In the genomic region with DNA sequence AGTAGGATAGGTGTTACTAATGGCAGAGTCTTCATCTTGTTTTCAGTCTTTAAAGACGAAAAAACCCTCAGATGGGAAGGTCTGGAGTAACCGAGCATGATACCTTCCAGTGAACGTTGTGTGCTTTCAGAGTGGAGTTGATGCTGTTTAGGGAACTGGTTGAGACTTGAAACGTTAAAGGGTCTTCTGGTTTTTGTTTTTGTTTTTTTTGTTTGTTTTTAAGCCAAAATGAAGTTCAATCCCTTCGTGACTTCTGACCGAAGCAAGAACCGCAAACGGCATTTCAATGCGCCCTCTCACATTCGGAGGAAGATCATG, we compare ENCODE assay signal across 8 mouse cellular contexts. TPM values are rescaled to one million over a fixed set of nuclear protein-coding genes. Genes with fewer than 3 reads are reported as not detected.
DNase-seq lines count a peak whose midpoint lies in the region; ATAC-seq lines count a peak whose summit lies in the region.

No protein-coding gene starts in this region.

- peak overlapping the region; percentile 85 for H3K27ac ChIP-seq in neural tube, embryonic 11.5 days (ENCODE audit: low read depth, low read length)
- H3K27ac ChIP-seq in limb, embryonic 13.5 days = peak overlapping the region; percentile 93; the same call in 1 of the 2 replicates
- peak overlapping the region; percentile 95 for H3K27ac ChIP-seq in stomach, embryonic 14.5 days (ENCODE audit: low read length)

- peak overlapping the region; percentile 95 for H3K4me3 ChIP-seq in neural tube, embryonic 11.5 days (ENCODE audit: low read depth, low read length)
- H3K4me3 ChIP-seq in limb, embryonic 13.5 days = peak overlapping the region; percentile 98
- peak overlapping the region; percentile 79 for H3K4me3 ChIP-seq in stomach, embryonic 14.5 days (ENCODE audit: low read depth, low read length)

- peaks cover 5% of the 10 kb centered on the region for H3K4me1 ChIP-seq in neural tube, embryonic 11.5 days (ENCODE audit: control insufficient read depth, insufficient read depth, low read length)
- H3K4me1 ChIP-seq in limb, embryonic 13.5 days = peaks cover 14% of the 10 kb centered on the region
- H3K4me1 ChIP-seq in stomach, embryonic 14.5 days (ENCODE audit: control insufficient read depth, insufficient read depth, low read length) = 0 out of 2 replicates have a peak, but pooled peaks cover 2% of the 10 kb centered on the region

- peak overlapping the region; percentile 79 for H3K4me2 ChIP-seq in neural tube, embryonic 11.5 days (ENCODE audit: low read depth)
- H3K4me2 ChIP-seq in limb, embryonic 13.5 days (replicated peaks) = peak overlapping the region; percentile 83
- H3K4me2 ChIP-seq in stomach, embryonic 14.5 days (replicated peaks; ENCODE audit: low read depth, low read length) = peak overlapping the region; percentile 52

- peak; percentile 19 for DNase-seq in embryo, embryonic 10.5 days (ENCODE audit: low spot score)
- no peak for DNase-seq in embryo, embryonic 11 days
- DNase-seq in neural tube, embryonic 11.5 days (ENCODE audit: low spot score) = no peak
- DNase-seq in neural tube, embryonic 10.5 days (ENCODE audit: extremely low spot score, low spot score) = no peak
- DNase-seq in adrenal gland, postnatal 25 days = no peak
- no peak for DNase-seq in cerebellum, adult 8-10 months

- ATAC-seq in neural tube, embryonic 11.5 days (ENCODE audit: insufficient read depth, low FRiP score, low TSS enrichment) = no peak
- no peak for ATAC-seq in limb, embryonic 13.5 days (ENCODE audit: low FRiP score, low read depth)
- no peak for ATAC-seq in stomach, embryonic 14.5 days (ENCODE audit: insufficient number of reproducible peaks, insufficient read depth, low FRiP score, low read depth)

- H3K27me3 ChIP-seq in neural tube, embryonic 11.5 days (ENCODE audit: control insufficient read depth, insufficient read depth, low read length) = no peaks in the 10 kb centered on the region
- 0 out of 2 replicates have a peak, but pooled peaks cover 5% of the 10 kb centered on the region for H3K27me3 ChIP-seq in limb, embryonic 13.5 days
- H3K27me3 ChIP-seq in stomach, embryonic 14.5 days (ENCODE audit: control insufficient read depth, insufficient read depth, low read length) = no peaks in the 10 kb centered on the region

- no peaks in the 10 kb centered on the region for H3K9me3 ChIP-seq in neural tube, embryonic 11.5 days (ENCODE audit: control insufficient read depth, low read length)
- H3K9me3 ChIP-seq in limb, embryonic 13.5 days = no peaks in the 10 kb centered on the region
- no peaks in the 10 kb centered on the region for H3K9me3 ChIP-seq in stomach, embryonic 14.5 days (ENCODE audit: control insufficient read depth, low read depth, low read length)

- WGBS in neural tube, embryonic 11.5 days = under 1% methylated on average over 9 of the region's 10 CpGs
- under 1% methylated on average over 10 of the region's 10 CpGs for WGBS in limb, embryonic 13.5 days
- WGBS in stomach, embryonic 14.5 days = under 1% methylated on average over 10 of the region's 10 CpGs

- peak overlapping the region; percentile 99 for H3K9ac ChIP-seq in neural tube, embryonic 11.5 days (ENCODE audit: low read length)
- peak overlapping the region; percentile 100 for H3K9ac ChIP-seq in limb, embryonic 13.5 days
- peak overlapping the region; percentile 87 for H3K9ac ChIP-seq in stomach, embryonic 14.5 days (replicated peaks; ENCODE audit: low read depth, low read length)

- H3K36me3 ChIP-seq in neural tube, embryonic 11.5 days (ENCODE audit: control insufficient read depth, insufficient read depth, low read length) = peaks cover 15% of the 10 kb centered on the region
- H3K36me3 ChIP-seq in limb, embryonic 13.5 days = peaks cover 47% of the 10 kb centered on the region
- H3K36me3 ChIP-seq in stomach, embryonic 14.5 days (ENCODE audit: control insufficient read depth, insufficient read depth, low read length) = peaks cover 35% of the 10 kb centered on the region

RNA-seq across cellular contexts. Expression of gene Rpl26, which starts 0.6 kb away (rescaled TPM):
- 822 and 906 TPM in 2 replicates for polyA plus RNA-seq in neural tube, embryonic 11.5 days (2014; fragmentation: Nextera tagmentation; extraction: Ambion mirVana)
- polyA plus RNA-seq in limb, embryonic 13.5 days (2015; fragmentation: Nextera tagmentation; extraction: Ambion mirVana) = 996 and 1,041 TPM in 2 replicates
- 1,222 and 1,288 TPM in 2 replicates for polyA plus RNA-seq in stomach, embryonic 14.5 days (2014; fragmentation: Nextera tagmentation; extraction: Ambion mirVana)
- 1,094 and 1,140 TPM in 2 replicates for total RNA-seq in adrenal gland, postnatal 25 days (2021)

RNA-seq across cellular contexts. Expression of gene Rnf222, which starts 13.7 kb away (rescaled TPM):
- 0.08 TPM in 1 of 2 replicates, not detected in the other for polyA plus RNA-seq in neural tube, embryonic 11.5 days (2014; fragmentation: Nextera tagmentation; extraction: Ambion mirVana)
- polyA plus RNA-seq in limb, embryonic 13.5 days (2015; fragmentation: Nextera tagmentation; extraction: Ambion mirVana) = 0.15 and 0.23 TPM in 2 replicates
- polyA plus RNA-seq in stomach, embryonic 14.5 days (2014; fragmentation: Nextera tagmentation; extraction: Ambion mirVana) = not detected in 2 replicates
- 0.15 TPM in 1 of 2 replicates, not detected in the other for total RNA-seq in adrenal gland, postnatal 25 days (2021)

RNA-seq across cellular contexts. Expression of gene Odf4, which starts 24.9 kb away (rescaled TPM):
- not detected in 2 replicates for polyA plus RNA-seq in neural tube, embryonic 11.5 days (2014; fragmentation: Nextera tagmentation; extraction: Ambion mirVana)
- polyA plus RNA-seq in limb, embryonic 13.5 days (2015; fragmentation: Nextera tagmentation; extraction: Ambion mirVana) = not detected in 2 replicates
- 0.55 TPM in 1 of 2 replicates, not detected in the other for polyA plus RNA-seq in stomach, embryonic 14.5 days (2014; fragmentation: Nextera tagmentation; extraction: Ambion mirVana)
- 0.70 TPM in 1 of 2 replicates, not detected in the other for total RNA-seq in adrenal gland, postnatal 25 days (2021)

RNA-seq across cellular contexts. Expression of gene Ndel1, which starts 30.3 kb away (rescaled TPM):
- 61.6 and 62.9 TPM in 2 replicates for polyA plus RNA-seq in neural tube, embryonic 11.5 days (2014; fragmentation: Nextera tagmentation; extraction: Ambion mirVana)
- polyA plus RNA-seq in limb, embryonic 13.5 days (2015; fragmentation: Nextera tagmentation; extraction: Ambion mirVana) = 98.8 and 102 TPM in 2 replicates
- 68.5 and 75.0 TPM in 2 replicates for polyA plus RNA-seq in stomach, embryonic 14.5 days (2014; fragmentation: Nextera tagmentation; extraction: Ambion mirVana)
- 54.4 and 70.0 TPM in 2 replicates for total RNA-seq in adrenal gland, postnatal 25 days (2021)

RNA-seq across cellular contexts. Expression of gene Arhgef15, which starts 55.3 kb away (rescaled TPM):
- polyA plus RNA-seq in neural tube, embryonic 11.5 days (2014; fragmentation: Nextera tagmentation; extraction: Ambion mirVana) = 6.8 and 6.9 TPM in 2 replicates
- 6.3 and 7.2 TPM in 2 replicates for polyA plus RNA-seq in limb, embryonic 13.5 days (2015; fragmentation: Nextera tagmentation; extraction: Ambion mirVana)
- 10.9 and 13.0 TPM in 2 replicates for polyA plus RNA-seq in stomach, embryonic 14.5 days (2014; fragmentation: Nextera tagmentation; extraction: Ambion mirVana)
- total RNA-seq in adrenal gland, postnatal 25 days (2021) = 18.7 and 23.4 TPM in 2 replicates
